Mouse (Mus musculus) E14TG2a.4 (cell line): Measurements from ENCODE around the gene Gpr35.

Experiments
- CTCF ChIP-seq: conservative IDR thresholded peaks from 2 replicates; pipeline ENCODE4 v1.5.1; 2014; ENCODE audit warnings: low read length
- NANOG ChIP-seq: IDR thresholded peaks from 2 replicates; pipeline ENCODE4 v1.6.1; 2014; ENCODE audit warnings: borderline replicate concordance, low read length, mixed read lengths
- POU5F1 ChIP-seq: IDR thresholded peaks from 2 replicates; pipeline ENCODE4 v1.6.1; 2014; ENCODE audit warnings: low read length, borderline replicate concordance

- TF ChIP-seq CTCF (no peak), NANOG (no peak), POU5F1 (no peak)
Measured at GRCm38 (mm10) chr1:92920474-92921200, 30.0 kb upstream of the Gpr35 start.
